Mouse (Mus musculus): Measurements from ENCODE around the gene Gbe1.

The Gbe1 gene

DNA sequence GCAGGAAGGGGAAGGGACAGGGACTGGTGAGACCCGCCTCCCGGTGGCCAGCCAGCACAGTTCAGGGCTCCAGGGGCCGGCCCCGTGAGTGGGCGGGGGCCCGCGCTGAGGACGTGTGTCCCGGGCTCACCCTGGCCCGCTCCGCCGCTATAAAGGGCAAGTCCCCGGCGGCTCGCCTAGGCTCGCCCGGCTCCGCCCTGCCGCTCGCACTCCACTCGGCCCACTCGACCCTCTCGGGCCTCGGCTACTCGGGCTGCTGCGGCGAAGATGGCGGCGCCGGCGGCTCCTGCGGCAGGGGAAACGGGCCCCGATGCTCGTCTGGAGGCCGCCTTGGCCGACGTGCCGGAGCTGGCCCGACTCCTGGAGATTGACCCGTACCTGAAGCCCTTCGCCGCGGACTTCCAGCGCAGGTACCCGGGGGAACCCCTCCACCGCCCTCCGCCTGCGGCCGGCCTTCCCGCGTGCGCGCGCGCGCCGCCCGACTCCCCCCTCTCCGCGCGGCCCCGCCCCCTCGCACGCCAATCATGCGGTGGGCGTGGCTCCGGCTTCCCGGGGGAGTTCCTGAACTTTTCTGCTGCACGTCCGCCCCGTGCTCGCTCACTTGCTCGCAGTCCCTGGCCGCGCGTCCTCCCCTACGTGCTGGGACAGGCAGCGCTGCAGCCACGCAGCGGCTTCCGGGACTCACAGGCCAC lies at the start of gene Gbe1:
Gene Gbe1, plus strand, starts transcription at position 64 of the 692 bp plus-strand sequence.
- peak; percentile 95 for DNase-seq (ENCODE audit: low read depth, low spot score)

DNA sequence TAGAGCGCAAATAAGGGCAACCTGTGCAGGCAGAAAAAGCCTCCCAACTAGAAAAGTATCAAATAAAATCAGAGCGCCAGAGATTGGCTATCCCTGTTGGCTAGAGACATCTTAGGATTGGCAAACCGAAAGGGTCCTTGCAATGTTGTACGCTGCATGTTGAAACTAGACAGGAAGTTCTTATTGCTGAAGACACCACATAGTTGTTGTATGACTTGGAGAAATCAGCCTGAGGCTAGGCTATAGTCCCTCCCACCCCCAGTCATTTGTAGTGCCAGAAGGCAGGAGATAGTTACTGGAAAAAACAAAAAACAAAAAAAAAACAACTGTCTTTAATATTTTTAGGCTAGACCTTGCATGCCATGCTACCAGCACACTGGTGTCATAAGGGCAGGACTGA lies 3.1 kb upstream of the Gbe1 start:
- no peak for DNase-seq (ENCODE audit: low read depth, low spot score)

DNA sequence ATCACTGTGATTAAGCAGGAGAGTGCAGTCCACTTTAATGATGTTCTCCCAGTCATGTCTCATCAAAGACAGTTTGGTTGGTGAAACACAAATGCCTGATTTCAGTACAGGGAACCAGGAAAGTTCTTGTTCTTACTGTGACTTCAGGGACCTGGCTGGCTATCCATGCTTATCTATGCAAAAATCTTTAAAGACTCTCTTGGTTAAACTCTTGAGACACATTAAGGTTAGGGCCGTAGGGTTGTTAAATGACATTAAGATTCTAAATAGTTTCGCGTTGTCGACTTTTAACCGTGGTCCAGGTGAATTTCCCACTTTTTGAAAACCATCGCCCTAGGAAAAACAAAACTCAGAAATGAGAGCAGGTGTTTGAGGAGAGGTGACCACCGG lies 258 bp upstream of the Gbe1 start:
- DNase-seq (ENCODE audit: low read depth, low spot score), result peak; percentile 14

DNA sequence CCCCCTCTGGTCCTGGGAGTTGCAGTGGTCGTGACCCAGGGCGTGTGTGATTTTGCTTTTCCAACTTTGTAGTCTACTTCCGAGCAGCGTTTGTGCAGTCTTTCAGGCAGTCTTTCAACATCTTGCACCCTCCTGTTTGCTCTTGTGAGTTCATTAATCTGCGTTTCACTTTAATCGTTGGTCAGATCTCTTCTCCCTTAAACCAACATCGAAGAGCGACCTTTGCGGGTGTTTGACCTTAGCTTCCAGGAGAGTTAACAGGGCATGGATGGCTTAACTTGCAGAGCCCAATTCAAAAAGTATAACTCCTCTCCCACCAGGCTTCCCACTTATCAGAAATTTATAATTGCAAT lies 805 bp downstream of the Gbe1 start:
- no peak for DNase-seq (ENCODE audit: low read depth, low spot score)

DNA sequence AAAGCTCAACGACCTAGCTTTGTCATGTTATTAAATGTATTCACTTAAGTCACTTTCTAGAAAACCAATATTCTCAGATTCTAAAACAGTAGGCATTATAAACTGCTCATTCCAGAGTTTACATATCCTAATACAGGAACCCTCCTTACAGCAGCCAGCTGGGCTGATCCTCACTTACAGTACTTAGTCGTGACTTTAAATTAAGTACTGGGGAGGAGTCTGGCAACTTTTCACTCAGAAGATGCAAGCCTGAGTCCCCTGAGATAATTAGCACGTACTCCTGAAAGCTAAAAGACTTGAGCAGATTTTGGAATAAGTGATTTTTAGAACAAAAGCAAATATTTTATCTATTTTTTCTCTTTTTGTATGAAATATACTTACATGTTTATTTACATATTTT lies 1.5 kb downstream of the Gbe1 start:
- DNase-seq (ENCODE audit: low read depth, low spot score), result no peak

DNA sequence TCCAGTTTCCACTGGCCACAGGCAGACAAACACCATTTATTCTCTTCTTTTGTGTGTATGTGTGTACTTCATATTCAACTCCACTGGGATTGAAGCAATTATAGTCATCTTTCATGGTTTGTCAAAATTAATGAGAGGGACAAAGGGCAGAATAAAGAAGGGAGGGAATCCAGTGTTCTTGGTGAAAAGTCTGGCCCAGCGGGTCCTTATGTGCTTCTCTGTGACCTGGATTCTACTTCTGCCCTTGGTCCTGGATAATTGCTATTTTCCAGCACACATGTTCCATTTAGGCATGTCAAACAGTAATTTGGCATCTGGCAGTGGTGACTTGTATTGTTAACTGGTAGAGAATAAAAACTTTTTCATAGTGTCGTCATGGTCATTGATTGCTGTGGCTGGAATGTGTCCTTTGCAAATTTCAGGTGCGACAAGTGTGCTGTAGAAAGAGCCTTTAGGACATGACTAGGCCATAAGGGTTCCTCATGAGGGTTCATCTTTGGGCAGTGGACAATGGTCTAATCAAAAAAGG lies 2.2 kb downstream of the Gbe1 start:
- no peak for DNase-seq (ENCODE audit: low read depth, low spot score)

DNA sequence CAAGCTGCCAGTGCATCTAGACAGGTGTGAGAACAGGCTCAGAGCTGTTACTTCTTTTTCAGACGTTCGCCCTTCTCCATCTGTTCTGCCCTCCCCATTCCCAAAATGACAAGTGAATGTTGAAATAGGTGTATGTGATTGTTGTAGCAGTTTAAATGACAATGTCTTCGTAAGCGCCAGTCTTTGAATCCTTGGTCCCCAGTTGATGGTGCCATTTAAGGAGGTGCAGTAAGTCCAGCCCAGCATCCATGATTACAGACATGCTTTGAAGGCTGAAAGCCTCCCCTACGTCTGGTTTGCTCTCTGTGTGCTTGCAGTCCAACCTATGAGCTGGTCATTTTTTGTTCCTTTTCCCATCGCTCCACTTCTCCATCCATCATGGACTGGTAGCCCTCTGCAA lies 5.6 kb downstream of the Gbe1 start:
- DNase-seq (ENCODE audit: low read depth, low spot score), result no peak

DNA sequence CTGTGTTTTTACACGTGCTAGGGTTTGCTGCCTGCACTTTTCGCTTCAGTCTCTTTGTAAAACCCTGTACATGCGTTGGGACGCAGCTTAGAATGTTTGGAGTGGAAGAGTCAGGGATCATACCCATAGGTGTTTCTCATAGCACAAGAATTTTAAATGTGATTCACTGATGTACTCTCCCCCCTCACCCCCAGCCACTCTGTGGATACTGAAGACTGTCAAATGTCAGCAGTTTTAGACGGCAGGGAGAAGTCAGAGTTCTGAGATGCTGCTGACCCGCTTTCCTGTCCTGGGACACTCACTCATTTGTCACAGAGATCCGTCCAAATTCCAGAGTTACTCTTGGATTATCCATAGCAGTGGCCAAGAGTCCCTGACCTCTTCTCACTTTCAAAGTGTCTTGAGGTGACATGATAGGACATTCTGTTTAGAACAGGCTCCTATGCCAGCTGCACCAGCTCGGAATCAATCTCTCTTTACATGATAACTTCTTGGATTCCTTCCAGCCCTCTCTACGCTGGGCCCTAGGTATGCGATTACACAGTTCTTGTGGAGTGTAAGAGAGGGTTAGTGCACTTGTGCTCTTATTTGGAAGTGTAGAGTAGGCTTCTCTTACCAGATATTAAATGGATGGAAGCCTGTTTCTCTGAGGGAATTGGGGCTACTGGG lies 7.0 kb downstream of the Gbe1 start:
- DNase-seq (ENCODE audit: low read depth, low spot score), result no peak

DNA sequence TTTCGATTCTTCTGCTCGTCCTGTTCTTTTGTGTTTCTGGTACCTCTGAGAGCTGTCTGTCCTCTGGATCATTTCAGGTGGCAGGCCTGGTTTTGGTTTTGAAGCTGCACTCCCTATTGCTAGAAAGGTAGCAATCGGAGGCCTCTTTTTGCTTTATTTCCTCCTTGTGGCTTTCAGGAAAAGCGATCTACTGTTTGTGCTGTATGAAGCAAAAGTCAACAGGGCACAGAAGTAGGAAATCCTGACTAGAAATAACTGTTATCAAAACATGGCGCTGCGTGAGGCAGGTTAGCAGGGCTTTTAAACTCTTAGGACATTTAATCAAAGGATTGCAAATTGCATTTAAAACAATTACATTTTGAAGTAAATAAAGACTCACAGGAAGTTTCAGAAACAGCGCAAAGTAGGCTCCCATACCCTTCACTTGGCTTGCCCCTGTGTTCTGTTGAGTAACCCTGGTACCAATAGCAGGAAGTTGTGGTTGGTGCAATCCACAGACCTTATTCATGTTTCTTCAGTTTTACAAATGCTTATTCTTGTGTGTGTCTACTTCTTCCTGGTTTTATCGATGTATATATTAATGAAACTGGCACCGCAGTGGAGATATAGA lies 12.7 kb downstream of the Gbe1 start:
- DNase-seq (ENCODE audit: low read depth, low spot score), result peak; percentile 69

DNA sequence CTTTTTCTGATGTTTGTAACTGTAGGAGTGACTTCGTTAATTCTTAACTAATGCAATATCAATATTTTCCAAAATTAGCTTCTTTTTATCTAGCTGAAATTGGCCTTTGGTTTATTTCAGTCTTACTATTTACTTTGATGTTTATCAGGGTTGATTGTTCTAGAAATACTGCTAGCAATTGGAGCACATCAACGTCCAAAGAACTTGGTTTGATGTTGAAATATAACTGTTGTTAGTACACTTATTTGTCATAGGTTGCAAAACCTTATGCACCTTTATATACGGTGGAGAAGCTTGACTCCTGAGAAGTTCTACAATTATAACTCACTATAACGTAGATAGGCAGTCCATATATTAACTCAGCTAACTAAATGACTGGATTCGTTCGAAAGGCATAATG lies 14.8 kb downstream of the Gbe1 start:
- no peak for DNase-seq (ENCODE audit: low read depth, low spot score)

DNA sequence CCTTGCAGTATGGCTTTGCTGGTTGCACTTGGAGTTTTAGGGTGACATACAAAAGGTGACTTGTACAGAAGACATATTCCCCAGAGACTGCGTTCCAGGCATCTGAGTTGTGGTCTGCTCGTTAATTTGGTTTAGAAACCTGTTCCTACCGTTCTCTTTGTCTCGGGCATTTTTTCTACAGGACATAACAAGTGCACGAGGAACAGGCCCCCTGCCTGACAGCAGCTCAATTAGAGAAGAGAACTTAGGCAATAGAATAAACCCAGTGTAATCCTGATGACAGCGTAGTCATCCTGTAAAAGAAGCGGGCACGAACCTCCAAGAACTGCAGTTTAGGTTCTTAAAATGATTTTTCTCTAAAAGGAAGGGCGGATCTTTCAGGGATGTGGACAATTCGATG lies 15.3 kb downstream of the Gbe1 start:
- DNase-seq (ENCODE audit: low read depth, low spot score), result no peak

DNA sequence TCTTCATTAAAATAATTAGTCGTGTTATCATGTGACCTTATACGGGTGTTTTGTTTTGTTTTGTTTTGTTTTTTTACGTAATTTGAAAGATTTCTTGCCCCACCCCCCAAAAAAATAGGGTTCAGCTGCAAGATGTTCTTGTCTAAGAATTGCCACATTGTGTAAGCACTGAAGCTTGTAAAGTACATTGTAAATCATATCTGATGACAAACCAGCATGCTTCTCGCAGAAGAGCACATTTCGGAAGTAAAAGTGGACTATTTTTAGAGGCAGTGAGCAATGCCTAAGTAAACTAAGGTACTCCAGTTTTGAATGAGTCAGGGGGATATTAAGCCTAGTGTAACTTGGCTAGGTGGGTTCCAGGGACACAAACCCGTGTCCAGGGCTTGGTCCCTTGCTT lies 15.7 kb downstream of the Gbe1 start:
- DNase-seq (ENCODE audit: low read depth, low spot score), result no peak

DNA sequence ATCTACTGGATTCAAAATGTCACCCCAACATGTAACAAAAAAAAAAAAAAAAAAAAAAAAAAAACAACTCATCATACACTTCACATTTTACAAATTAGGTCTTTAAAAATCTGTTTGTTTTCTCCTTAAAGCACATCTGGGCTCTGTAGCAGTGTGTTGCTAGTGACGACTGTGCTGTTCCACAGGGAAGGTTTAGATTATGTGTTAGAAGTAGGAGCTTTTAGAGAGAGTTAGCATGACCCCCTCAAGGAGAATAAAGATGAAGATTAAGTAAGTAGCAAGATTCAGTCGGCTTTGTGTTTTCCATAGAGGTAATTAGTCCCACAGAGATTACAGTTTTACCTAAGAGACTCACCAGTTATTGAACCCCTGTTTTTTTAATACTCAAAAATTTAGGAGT lies 16.3 kb downstream of the Gbe1 start:
- no peak for DNase-seq (ENCODE audit: low read depth, low spot score)

DNA sequence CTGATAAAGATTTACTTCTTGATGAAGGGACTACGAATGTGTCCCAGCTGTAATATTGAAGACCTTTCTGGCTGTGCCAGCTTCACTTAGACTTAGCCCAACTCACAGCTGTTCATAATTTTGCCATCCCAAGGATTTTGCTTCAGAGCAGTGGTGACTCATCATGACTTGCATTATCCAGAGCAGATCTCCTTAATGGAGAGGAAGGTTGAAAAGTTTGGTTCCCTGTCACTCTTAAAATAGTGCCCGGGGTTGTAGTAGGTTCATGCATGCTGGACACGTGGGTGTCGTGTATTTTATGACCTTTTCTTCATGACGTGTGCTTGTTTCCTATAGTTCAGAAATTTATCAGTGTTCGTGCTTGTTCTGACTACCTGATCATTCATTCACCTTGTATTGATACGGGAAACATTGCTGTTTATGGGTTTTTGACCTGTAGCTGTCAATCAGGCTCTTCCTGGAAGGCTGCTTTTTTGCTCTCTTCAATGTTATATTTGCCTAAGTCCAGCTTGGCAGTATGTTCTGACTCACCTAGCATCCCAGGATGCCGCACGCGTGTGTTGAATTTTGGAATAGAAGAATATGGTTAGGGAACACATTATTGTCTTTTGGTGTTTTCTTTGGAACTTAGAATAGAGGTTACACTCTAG lies 17.0 kb downstream of the Gbe1 start:
- DNase-seq (ENCODE audit: low read depth, low spot score), result no peak

DNA sequence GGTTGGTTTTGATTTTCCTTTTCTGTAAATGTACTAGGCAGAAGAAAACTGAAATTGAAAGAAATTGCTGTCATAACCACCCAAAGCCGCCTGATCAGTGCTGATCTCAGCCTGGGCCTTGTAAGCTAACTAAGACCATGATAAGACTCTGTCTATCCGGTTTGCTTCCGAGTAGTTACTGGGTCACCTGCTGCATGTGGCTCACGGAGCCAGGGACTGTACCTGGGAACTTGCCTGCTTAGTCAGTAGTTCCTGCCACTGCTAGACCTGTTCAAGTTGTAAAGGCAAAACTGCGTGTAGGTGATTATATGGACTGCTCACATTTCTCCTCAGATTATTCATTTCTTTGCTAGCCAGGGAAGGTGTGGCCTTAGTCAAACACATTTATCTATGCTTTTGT lies 21.1 kb downstream of the Gbe1 start:
- DNase-seq (ENCODE audit: low read depth, low spot score), result no peak

DNA sequence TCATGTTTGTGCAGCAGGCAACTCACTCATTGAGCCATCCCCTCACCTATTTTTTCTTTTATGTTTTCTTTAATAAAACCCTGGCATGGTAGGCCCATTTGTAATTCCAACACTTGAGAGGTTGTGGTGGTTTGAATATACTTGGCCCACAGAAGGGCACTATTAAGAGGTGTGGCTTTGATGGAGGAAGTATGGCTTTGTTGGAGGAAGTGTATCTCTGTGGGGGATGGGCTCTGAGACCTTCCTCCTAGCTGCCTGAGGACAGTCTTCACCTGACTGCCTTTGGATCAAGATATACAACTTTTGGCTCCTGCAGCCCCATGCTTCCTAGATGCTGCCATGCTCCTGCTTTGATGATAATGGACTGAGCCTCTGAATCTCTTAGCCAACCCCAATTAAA lies 21.7 kb downstream of the Gbe1 start:
- DNase-seq (ENCODE audit: low read depth, low spot score), result no peak

DNA sequence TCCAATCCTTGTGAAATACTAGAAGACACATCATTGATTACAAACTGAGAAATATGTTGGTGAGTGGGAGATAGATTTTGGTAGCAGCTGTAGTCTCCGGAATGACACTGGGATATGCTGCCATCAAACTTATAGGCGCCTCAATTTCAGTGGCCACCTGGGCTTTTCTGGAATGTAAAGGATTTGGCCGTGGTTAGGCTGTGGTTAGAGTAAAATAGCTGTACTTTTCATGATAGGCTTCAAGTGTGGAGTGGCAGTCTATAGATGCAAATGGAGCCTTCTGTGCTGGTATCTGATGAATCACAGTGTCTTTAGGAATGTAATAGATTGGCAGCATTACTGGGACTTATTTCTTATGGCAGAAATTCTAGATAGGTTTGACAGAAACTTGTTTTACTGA lies 23.9 kb downstream of the Gbe1 start:
- DNase-seq (ENCODE audit: low read depth, low spot score), result no peak

DNA sequence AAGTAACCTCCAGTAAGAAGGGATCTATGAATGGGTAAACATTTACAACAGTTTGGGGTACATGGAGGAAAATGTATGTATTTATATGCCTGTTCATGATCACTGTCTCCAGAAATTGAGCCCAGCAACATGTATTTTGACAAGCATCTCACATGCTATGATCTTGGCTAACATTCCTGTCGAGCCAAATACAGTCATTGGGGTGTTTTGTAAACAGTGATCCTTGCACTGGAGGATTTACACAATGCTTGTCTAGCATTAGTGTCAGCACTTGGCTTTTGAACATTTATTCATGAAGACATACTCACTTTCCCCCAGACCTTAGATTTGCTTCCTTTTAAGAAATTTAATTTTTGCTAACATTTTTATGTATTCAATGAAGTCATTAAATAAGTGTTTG lies 30.7 kb downstream of the Gbe1 start:
- DNase-seq (ENCODE audit: low read depth, low spot score), result no peak

DNA sequence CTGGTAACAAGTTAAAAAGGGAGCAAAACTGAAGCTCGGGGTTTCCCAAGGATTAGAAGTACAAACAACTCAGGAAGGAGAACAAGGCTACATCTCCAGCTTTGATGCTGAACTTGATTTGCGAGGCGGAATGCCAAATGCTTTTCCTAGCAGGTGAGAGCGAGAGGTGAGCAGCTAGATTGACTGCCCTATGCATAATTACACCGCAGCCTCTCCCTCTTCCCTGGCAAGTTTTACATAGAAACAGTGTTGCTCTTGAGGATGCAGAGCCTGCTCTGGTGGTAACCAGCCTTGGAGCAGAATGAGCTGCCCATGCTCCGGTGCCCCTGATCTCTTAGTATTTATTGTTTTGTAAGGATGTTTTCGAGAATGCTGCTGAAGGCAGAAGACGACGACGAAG lies 31.9 kb downstream of the Gbe1 start:
- no peak for DNase-seq (ENCODE audit: low read depth, low spot score)

DNA sequence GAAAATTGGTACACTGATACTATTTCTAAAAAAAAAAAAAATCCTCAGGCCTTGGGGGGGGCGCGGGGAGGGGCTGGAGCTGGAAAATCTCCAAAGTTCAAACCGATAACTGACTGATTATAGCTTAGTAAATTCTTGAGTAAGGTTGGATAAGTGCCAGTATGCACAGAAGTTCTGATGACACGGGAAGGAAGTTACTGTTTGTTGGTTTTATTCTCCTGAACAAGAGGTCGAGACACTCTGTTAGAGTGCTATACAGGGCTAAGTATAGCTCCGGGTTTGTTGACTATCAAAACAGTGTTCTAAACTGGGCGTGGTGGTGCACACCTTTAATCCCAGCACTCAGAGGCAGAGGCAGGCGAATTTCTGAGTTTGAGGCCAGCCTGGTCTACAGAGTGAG lies 36.3 kb downstream of the Gbe1 start:
- no peak for DNase-seq (ENCODE audit: low read depth, low spot score)

DNA sequence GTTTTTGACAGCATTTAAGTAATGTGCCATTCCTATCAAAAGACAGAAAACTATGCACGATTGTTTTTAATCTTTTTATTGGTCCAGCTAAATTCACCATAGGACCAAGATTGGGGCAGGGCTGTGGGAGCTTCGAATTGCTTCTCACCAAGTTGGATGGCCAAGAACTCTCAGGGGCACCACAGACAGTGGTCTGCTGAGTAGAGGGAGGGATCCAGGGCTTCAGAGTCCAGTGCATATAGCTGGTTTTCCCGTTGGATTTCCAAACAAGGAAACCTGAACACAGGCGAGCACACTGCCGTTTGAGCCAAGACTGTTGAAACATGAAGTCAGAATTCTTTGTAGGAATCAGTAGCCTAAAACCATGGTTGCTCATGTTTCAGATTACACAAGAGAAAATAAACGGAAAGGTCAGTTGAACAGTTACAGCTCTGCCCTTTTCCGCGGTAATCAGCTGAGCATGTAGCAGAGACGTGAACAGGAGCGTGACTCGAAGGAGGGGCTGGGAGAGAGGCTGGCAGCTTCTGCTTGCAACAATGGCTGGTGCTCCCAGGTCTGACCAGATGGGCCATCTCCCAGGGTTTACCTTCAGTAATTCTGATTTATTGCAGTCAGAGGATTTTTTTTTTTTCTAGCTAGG lies 38.0 kb downstream of the Gbe1 start:
- no peak for DNase-seq (ENCODE audit: low read depth, low spot score)

DNA sequence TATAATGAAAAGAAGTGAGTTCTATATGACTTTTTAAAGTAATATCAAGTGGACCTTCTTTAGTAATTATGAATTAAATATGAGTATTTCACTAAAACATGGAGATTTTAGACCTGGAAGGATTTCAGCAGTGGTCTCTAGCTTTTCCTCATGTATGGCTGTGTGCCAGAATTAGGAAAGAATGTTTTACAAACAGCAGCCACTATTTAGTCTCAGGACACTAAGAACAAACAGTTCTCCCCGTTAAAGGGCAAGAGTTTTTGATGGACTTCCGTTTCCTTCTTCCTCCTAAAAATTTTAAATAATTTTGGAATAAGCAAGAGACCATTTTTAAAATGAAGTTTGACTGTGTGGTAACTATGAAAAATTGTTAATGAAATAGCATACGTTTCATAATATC lies 38.8 kb downstream of the Gbe1 start:
- DNase-seq (ENCODE audit: low read depth, low spot score), result no peak
